Mouse (Mus musculus): ENCODE data around the gene 4930568D16Rik. TPM values are rescaled to one million over a fixed set of nuclear protein-coding genes. Genes with fewer than 3 reads are reported as not detected.
A peak's percentile ranks its signal among the peaks of the same experiment; 100 is the strongest.

4930568D16Rik gene
- polyA plus RNA-seq (2016; fragmentation: Nextera tagmentation; extraction: Ambion mirVana): not detected in 2 replicates

DNA sequence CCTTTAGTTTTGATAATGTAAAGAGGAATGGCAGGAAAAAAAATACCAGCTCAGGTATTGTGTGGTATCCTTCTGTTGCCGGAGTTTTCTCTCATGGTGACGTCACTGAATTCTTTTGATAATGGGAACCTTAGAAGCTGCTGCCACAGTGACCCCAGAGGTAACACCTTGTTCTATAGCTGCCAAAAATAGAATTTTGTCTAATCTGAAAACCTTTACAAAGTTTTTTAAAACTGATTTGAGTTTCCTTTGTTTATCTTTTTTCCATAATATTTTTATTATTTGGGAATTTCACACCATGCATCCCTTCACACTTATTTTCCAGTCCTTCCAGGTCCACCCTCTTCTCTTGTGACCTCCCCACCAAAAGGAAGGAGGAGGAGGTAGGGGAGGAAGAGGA is at the start of gene 4930568D16Rik:
4930568D16Rik (minus strand) TSS at position 101 of the 400 bp plus-strand sequence.
- no peak within 1 kb of the TSS for H3K4me2 ChIP-seq
- WGBS: 48% methylated on average over 2 of the region's 2 CpGs
- H3K27me3 ChIP-seq (replicated peaks): no peaks in the 10 kb centered on the region
- H3K4me3 ChIP-seq: no peak within 1 kb of the TSS
- no peaks in the 10 kb centered on the region for H3K36me3 ChIP-seq
- peaks cover 3% of the 10 kb centered on the region; the same call in 1 of the 2 replicates for H3K9me3 ChIP-seq (replicated peaks)
- H3K9ac ChIP-seq: no peak within 1 kb of the TSS
- H3K4me1 ChIP-seq (replicated peaks): no peaks in the 10 kb centered on the region
- no peak within 1 kb of the TSS for H3K27ac ChIP-seq (ENCODE audit: poor library complexity, severe bottlenecking)
- no peak for ATAC-seq (ENCODE audit: insufficient number of reproducible peaks, low FRiP score)

DNA sequence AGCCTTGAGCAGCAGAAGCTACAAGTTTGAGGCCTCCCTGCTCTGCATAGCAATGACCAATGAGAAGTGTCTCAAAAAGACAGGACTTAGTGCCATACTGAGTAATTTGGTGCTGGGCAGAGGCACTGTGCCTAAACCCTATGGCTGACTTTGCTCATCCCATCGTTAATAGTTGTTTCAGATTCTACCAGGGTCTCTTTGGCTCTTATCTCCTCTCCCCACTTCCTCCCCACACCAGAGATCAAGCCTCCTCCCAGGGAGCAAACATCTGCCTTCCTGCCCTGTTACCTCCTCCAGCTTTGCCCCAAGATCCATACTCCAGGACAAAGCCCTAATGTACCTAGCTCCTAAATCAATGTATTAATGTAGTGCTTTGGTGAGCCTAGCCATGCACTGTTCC is 49.7 kb upstream of the 4930568D16Rik start:
- 21% methylated on average over 1 of the region's 1 CpGs for WGBS
- no peak overlapping the region for H3K9ac ChIP-seq
- H3K27ac ChIP-seq (ENCODE audit: poor library complexity, severe bottlenecking): no peak overlapping the region
- H3K9me3 ChIP-seq (replicated peaks): peaks cover 8% of the 10 kb centered on the region
- no peaks in the 10 kb centered on the region for H3K27me3 ChIP-seq (replicated peaks)
- peaks cover 17% of the 10 kb centered on the region for H3K4me1 ChIP-seq (replicated peaks)
- H3K36me3 ChIP-seq: peaks cover 39% of the 10 kb centered on the region
- ATAC-seq (ENCODE audit: insufficient number of reproducible peaks, low FRiP score): no peak
- no peak overlapping the region for H3K4me3 ChIP-seq
- H3K4me2 ChIP-seq: no peak overlapping the region

- WGBS: 82% methylated on average over 6 of the region's 6 CpGs
- Histone ChIP-seq H3K4me1 (replicated peaks) (peaks cover 21% of the 10 kb centered on the region), H3K4me3 (no peak overlapping the region), H3K9ac (no peak overlapping the region), H3K36me3 (peaks cover 37% of the 10 kb centered on the region), H3K4me2 (no peak overlapping the region), H3K27ac (ENCODE audit: poor library complexity, severe bottlenecking) (no peak overlapping the region), H3K9me3 (replicated peaks) (peaks cover 8% of the 10 kb centered on the region), H3K27me3 (replicated peaks) (no peaks in the 10 kb centered on the region)
- ATAC-seq (ENCODE audit: insufficient number of reproducible peaks, low FRiP score): no peak
Measured at GRCm38 (mm10) chr2:35416473-35416872, 48.9 kb upstream of the 4930568D16Rik start.

DNA sequence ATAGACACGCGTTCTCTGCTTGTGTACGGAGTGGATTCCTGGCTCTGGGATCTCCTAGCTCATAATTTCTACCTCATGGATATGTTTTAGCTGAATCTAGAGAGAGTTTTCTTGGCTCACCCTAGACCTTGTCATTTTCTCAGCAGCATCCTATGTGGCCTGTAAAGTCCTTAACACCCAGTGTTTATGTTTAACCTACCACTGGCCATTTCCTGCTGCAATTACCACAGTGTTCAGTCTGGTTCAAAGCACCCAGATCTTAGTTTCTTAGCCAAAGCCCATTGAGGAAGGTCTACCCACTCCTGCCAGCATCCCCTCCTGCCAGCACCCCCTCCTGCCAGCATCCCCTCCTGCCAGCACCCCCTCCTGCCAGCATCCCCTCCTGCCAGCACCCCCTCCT is 45.3 kb upstream of the 4930568D16Rik start:
- H3K9me3 ChIP-seq (replicated peaks): no peaks in the 10 kb centered on the region
- no peaks in the 10 kb centered on the region for H3K27me3 ChIP-seq (replicated peaks)
- ATAC-seq (ENCODE audit: insufficient number of reproducible peaks, low FRiP score): no peak
- H3K4me1 ChIP-seq (replicated peaks): peaks cover 43% of the 10 kb centered on the region
- H3K27ac ChIP-seq (ENCODE audit: poor library complexity, severe bottlenecking): peak overlapping the region; percentile 58; the same call in 1 of the 2 replicates
- 98% methylated on average over 3 of the region's 3 CpGs for WGBS
- no peak overlapping the region for H3K4me3 ChIP-seq
- no peak overlapping the region for H3K4me2 ChIP-seq
- H3K9ac ChIP-seq: no peak overlapping the region
- peaks cover 39% of the 10 kb centered on the region for H3K36me3 ChIP-seq

- peaks cover 42% of the 10 kb centered on the region for H3K4me1 ChIP-seq (replicated peaks)
- ATAC-seq (ENCODE audit: insufficient number of reproducible peaks, low FRiP score): no peak
- H3K9me3 ChIP-seq (replicated peaks): no peaks in the 10 kb centered on the region
- H3K4me3 ChIP-seq: no peak overlapping the region
- 81% methylated on average over 2 of the region's 2 CpGs for WGBS
- H3K27ac ChIP-seq (ENCODE audit: poor library complexity, severe bottlenecking): no peak overlapping the region
- no peak overlapping the region for H3K9ac ChIP-seq
- H3K4me2 ChIP-seq: no peak overlapping the region
- peaks cover 45% of the 10 kb centered on the region for H3K36me3 ChIP-seq
- no peaks in the 10 kb centered on the region for H3K27me3 ChIP-seq (replicated peaks)
Measured at GRCm38 (mm10) chr2:35412246-35412645, 44.7 kb upstream of the 4930568D16Rik start.

DNA sequence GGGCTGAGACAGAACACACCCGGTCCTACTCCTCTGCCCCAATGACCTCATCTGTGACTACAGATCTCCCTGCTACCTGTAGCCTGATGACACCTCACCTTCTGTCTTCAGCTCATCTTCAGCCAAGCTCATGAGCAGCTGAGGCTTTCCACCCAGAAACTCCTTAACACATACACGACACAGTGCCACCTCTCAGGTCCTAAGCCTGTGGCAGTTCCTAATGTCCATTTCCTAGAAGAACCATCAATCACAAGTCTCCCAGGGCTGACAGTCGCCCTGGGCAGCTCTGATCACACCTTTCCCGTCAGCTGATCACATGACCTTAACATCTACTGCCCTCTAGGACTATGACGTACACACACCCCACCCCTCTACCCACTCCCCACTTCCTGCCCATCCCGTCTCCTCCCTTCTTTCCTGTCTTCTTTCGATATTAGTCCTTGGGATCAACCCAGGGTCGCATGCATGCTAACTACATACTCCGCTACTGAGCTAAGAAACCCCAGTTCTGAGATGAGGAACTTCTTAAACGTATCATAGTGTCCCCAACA is 44.2 kb upstream of the 4930568D16Rik start:
- 63% methylated on average over 10 of the region's 10 CpGs for WGBS
- Histone ChIP-seq H3K4me2 (no peak overlapping the region), H3K27me3 (replicated peaks) (no peaks in the 10 kb centered on the region), H3K9me3 (replicated peaks) (no peaks in the 10 kb centered on the region), H3K27ac (ENCODE audit: poor library complexity, severe bottlenecking) (no peak overlapping the region; the same call in 1 of the 2 replicates), H3K4me1 (replicated peaks) (peaks cover 36% of the 10 kb centered on the region), H3K36me3 (peaks cover 50% of the 10 kb centered on the region), H3K4me3 (no peak overlapping the region), H3K9ac (no peak overlapping the region)
- ATAC-seq (ENCODE audit: insufficient number of reproducible peaks, low FRiP score): no peak

GRCm38 (mm10) chr2:35409466-35409865 is 41.9 kb upstream of the 4930568D16Rik start:
- Histone ChIP-seq H3K36me3 (peaks cover 66% of the 10 kb centered on the region), H3K27me3 (replicated peaks) (no peaks in the 10 kb centered on the region), H3K9me3 (replicated peaks) (no peaks in the 10 kb centered on the region), H3K4me2 (no peak overlapping the region), H3K27ac (ENCODE audit: poor library complexity, severe bottlenecking) (no peak overlapping the region), H3K9ac (no peak overlapping the region), H3K4me1 (replicated peaks) (peaks cover 36% of the 10 kb centered on the region), H3K4me3 (no peak overlapping the region)
- WGBS: 79% methylated on average over 6 of the region's 6 CpGs
- no peak for ATAC-seq (ENCODE audit: insufficient number of reproducible peaks, low FRiP score)

DNA sequence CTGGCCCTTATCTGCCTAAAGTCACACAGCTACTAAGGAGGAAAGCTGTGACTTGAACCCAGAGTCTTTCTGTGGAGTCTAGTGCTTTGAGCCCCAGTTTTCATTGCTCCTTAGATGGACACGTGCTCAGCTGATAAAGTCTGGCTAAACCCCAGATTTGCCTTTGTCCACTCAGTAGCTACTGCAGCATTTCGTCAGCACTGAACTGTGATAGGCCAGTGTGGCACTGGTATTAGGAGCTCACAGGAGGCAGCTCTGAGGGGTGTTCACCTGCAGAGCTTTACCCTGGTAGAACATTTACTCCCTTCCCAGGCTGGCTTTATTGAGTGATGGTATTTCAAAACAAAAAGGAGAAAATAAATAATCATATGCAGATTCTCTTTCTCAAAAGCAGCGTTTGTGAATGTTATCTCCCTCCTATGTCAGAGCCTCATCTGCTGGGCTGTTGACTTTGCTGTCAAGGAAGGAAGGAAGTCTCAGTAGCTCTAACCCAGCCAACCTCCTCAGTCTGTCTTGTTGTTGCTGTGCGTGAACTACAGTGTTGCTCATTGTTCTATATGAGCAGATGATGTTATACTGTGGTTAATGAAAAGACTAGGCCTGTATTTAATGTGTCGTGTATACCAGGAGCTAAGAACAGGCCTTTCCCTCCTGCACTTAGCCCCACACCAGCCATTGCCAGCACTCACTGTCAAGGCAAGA is 41.0 kb upstream of the 4930568D16Rik start:
- no peak overlapping the region for H3K4me3 ChIP-seq
- H3K27ac ChIP-seq (ENCODE audit: poor library complexity, severe bottlenecking): peak overlapping the region; percentile 55
- ATAC-seq (ENCODE audit: insufficient number of reproducible peaks, low FRiP score): 0 out of 2 replicates have a peak, but pooled peaks have one; percentile 13
- no peaks in the 10 kb centered on the region for H3K9me3 ChIP-seq (replicated peaks)
- H3K36me3 ChIP-seq: peaks cover 72% of the 10 kb centered on the region
- H3K4me2 ChIP-seq: no peak overlapping the region
- H3K4me1 ChIP-seq (replicated peaks): peaks cover 32% of the 10 kb centered on the region
- H3K27me3 ChIP-seq (replicated peaks): no peaks in the 10 kb centered on the region
- 57% methylated on average over 5 of the region's 5 CpGs for WGBS
- H3K9ac ChIP-seq: no peak overlapping the region

- Histone ChIP-seq H3K9ac (no peak overlapping the region), H3K4me1 (replicated peaks) (peaks cover 29% of the 10 kb centered on the region), H3K9me3 (replicated peaks) (no peaks in the 10 kb centered on the region), H3K27ac (ENCODE audit: poor library complexity, severe bottlenecking) (no peak overlapping the region), H3K4me3 (no peak overlapping the region), H3K4me2 (no peak overlapping the region), H3K36me3 (peaks cover 72% of the 10 kb centered on the region), H3K27me3 (replicated peaks) (no peaks in the 10 kb centered on the region)
- no peak for ATAC-seq (ENCODE audit: insufficient number of reproducible peaks, low FRiP score)
- WGBS: 68% methylated on average over 7 of the region's 7 CpGs
Measured at GRCm38 (mm10) chr2:35407878-35408277, 40.3 kb upstream of the 4930568D16Rik start.

DNA sequence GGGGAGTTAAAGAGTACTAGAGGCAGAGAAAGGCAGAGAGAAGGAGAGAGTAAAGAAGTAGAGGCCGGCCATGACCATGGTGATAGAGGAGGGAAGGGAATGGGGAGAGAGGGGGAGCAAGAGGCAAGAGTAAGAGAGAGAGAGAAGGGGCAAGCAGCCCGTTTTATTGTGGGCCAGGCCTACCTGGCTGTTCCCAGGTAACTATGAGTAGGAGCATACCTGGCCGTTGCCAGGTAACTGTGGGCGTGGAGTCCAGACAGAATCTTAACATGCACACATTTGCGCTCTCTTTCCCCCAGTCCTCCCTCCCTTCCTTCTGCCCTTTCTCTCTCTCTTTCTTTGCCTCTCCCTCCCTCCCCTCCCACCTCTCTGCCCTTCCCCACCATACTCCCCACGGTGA is 39.7 kb upstream of the 4930568D16Rik start:
- Histone ChIP-seq H3K36me3 (peaks cover 76% of the 10 kb centered on the region), H3K9ac (no peak overlapping the region), H3K4me2 (no peak overlapping the region), H3K27ac (ENCODE audit: poor library complexity, severe bottlenecking) (no peak overlapping the region; the same call in 1 of the 2 replicates), H3K4me3 (no peak overlapping the region), H3K9me3 (replicated peaks) (no peaks in the 10 kb centered on the region), H3K27me3 (replicated peaks) (no peaks in the 10 kb centered on the region), H3K4me1 (replicated peaks) (peaks cover 29% of the 10 kb centered on the region)
- no peak for ATAC-seq (ENCODE audit: insufficient number of reproducible peaks, low FRiP score)
- 86% methylated on average over 6 of the region's 6 CpGs for WGBS

- H3K4me2 ChIP-seq: no peak overlapping the region
- H3K4me3 ChIP-seq: no peak overlapping the region
- no peak overlapping the region for H3K27ac ChIP-seq (ENCODE audit: poor library complexity, severe bottlenecking)
- H3K9ac ChIP-seq: no peak overlapping the region
- 65% methylated on average over 1 of the region's 1 CpGs for WGBS
- H3K27me3 ChIP-seq (replicated peaks): no peaks in the 10 kb centered on the region
- peaks cover 26% of the 10 kb centered on the region for H3K4me1 ChIP-seq (replicated peaks)
- H3K9me3 ChIP-seq (replicated peaks): no peaks in the 10 kb centered on the region
- peaks cover 74% of the 10 kb centered on the region for H3K36me3 ChIP-seq
- ATAC-seq (ENCODE audit: insufficient number of reproducible peaks, low FRiP score): no peak
Measured at GRCm38 (mm10) chr2:35406611-35407010, 39.1 kb upstream of the 4930568D16Rik start.

Data from heart, embryonic 12.5 days (tissue).